Mouse (Mus musculus): ENCODE data around the gene Atl2.

The Atl2 gene

GRCm38 (mm10) chr17:79895911-79896423 lies at the start of gene Atl2:
TSS of gene Atl2 (minus strand) at chr17:79896123.
- peak; percentile 88 for DNase-seq (ENCODE audit: low read depth)

- DNase-seq (ENCODE audit: low read depth) = no peak
Measured at GRCm38 (mm10) chr17:79944851-79945250, 48.9 kb upstream of the Atl2 start.

- DNase-seq (ENCODE audit: low read depth) = no peak
Measured at GRCm38 (mm10) chr17:79942418-79942817, 46.5 kb upstream of the Atl2 start.

GRCm38 (mm10) chr17:79939133-79939532 lies 43.2 kb upstream of the Atl2 start:
- no peak for DNase-seq (ENCODE audit: low read depth)

- no peak for DNase-seq (ENCODE audit: low read depth)
Measured at GRCm38 (mm10) chr17:79937921-79938601, 42.1 kb upstream of the Atl2 start.

- no peak for DNase-seq (ENCODE audit: low read depth)
Measured at GRCm38 (mm10) chr17:79934370-79934769, 38.4 kb upstream of the Atl2 start.

GRCm38 (mm10) chr17:79932676-79933278 lies 36.9 kb upstream of the Atl2 start:
- peak; percentile 4 for DNase-seq (ENCODE audit: low read depth)

GRCm38 (mm10) chr17:79927110-79927509 lies 31.2 kb upstream of the Atl2 start:
- no peak for DNase-seq (ENCODE audit: low read depth)

GRCm38 (mm10) chr17:79926486-79926885 lies 30.6 kb upstream of the Atl2 start:
- DNase-seq (ENCODE audit: low read depth) = no peak

GRCm38 (mm10) chr17:79925865-79926421 lies 30.0 kb upstream of the Atl2 start:
- DNase-seq (ENCODE audit: low read depth) = no peak

GRCm38 (mm10) chr17:79920355-79920754 lies 24.4 kb upstream of the Atl2 start:
- DNase-seq (ENCODE audit: low read depth) = no peak

- no peak for DNase-seq (ENCODE audit: low read depth)
Measured at GRCm38 (mm10) chr17:79919566-79920350, 23.8 kb upstream of the Atl2 start.

GRCm38 (mm10) chr17:79918484-79919004 lies 22.6 kb upstream of the Atl2 start:
- DNase-seq (ENCODE audit: low read depth) = no peak

GRCm38 (mm10) chr17:79916996-79917395 lies 21.1 kb upstream of the Atl2 start:
- no peak for DNase-seq (ENCODE audit: low read depth)

GRCm38 (mm10) chr17:79912174-79912573 lies 16.3 kb upstream of the Atl2 start:
- DNase-seq (ENCODE audit: low read depth) = no peak

GRCm38 (mm10) chr17:79911718-79912117 lies 15.8 kb upstream of the Atl2 start:
- no peak for DNase-seq (ENCODE audit: low read depth)

GRCm38 (mm10) chr17:79909571-79909970 lies 13.6 kb upstream of the Atl2 start:
- DNase-seq (ENCODE audit: low read depth) = no peak

- DNase-seq (ENCODE audit: low read depth) = no peak
Measured at GRCm38 (mm10) chr17:79907698-79908097, 11.8 kb upstream of the Atl2 start.

GRCm38 (mm10) chr17:79906791-79907494 lies 11.0 kb upstream of the Atl2 start:
- DNase-seq (ENCODE audit: low read depth) = no peak

GRCm38 (mm10) chr17:79904593-79904992 lies 8.7 kb upstream of the Atl2 start:
- DNase-seq (ENCODE audit: low read depth) = no peak

- DNase-seq (ENCODE audit: low read depth) = no peak
Measured at GRCm38 (mm10) chr17:79901207-79901606, 5.3 kb upstream of the Atl2 start.
